Mouse (Mus musculus) lung, adult 2 months (tissue): ENCODE data around the gene Gramd1a.

ENCODE experiments used
- CTCF ChIP-seq: fragments of 200-500 bp; IDR thresholded peaks from 2 replicates; pipeline ENCODE4 v1.5.1; 2011; ENCODE audit warnings: mild to moderate bottlenecking, low read length, control low read depth; ENCODE audit not compliant: insufficient read depth
- POLR2A ChIP-seq: fragments of 200-500 bp; IDR thresholded peaks from 2 replicates; pipeline ENCODE4 v1.6.1; 2011; ENCODE audit warnings: low read depth, mild to moderate bottlenecking, control low read depth, low read length, borderline replicate concordance; ENCODE audit errors: extremely low read depth

DNA sequence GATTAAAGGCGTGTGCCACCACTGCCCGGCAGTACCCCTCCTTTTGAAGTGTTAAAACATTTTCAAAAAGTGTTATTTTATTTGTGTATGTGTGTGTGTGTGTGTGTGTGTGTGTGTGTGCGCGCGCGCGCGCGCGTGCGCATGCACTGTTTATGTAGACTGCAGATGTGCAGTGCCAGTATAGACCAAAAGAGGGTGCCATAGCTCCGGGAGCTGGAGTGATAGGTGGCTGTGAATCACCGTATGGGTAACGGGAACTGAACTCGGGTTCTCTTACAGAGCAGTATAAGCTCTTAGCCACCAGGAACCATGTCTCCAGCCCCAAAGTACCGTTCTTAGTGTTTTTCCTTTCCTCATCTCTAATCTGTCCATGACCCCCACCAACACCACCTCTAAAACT lies 10.8 kb downstream of the Gramd1a start:
- TF ChIP-seq CTCF (0 out of 2 replicates have a peak, but pooled peaks have one; percentile 15), POLR2A (no peak)
